Mouse (Mus musculus): ENCODE results near the gene Dph2. TPM values are rescaled to one million over a fixed set of nuclear protein-coding genes. Genes with fewer than 3 reads are reported as not detected.

Dph2 gene
- polyA plus RNA-seq, 2 experiments, result 5.1 to 6.8 TPM

DNA sequence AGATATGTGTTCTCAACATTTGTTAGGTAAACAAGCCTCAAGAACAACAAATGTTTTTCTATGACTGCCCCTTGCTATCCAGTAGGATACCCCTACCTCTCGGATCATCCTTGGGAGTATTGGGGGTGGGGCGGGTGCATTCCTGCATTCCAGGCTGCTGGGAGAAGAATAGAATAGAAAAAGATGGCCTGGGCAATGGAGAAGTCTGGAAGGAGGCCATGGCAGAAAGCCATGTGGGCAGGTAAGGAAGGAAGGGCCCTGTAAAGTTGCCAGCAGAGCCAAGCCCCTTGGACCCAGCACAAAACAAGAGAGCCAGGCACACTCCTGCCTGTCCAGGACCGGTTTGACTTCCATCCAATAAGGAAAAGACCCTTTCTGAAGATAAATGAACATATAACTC, 21.6 kb upstream of the Dph2 start:
- Histone ChIP-seq H3K4me2 (ENCODE audit: low read depth) (peak overlapping the region; percentile 93), H3K4me1 (replicated peaks; ENCODE audit: control insufficient read depth in 2 of 2, insufficient read depth in 2 of 2, low read length in 1 of 2) (peaks cover 11 to 20% of the 10 kb centered on the region in 2 experiments), H3K9me3 (ENCODE audit: control insufficient read depth, low read length) (no peaks in the 10 kb centered on the region), H3K27me3 (ENCODE audit: control insufficient read depth, insufficient read depth, low read length) (no peaks in the 10 kb centered on the region), H3K36me3 (replicated peaks; ENCODE audit: control insufficient read depth, insufficient read depth, low read depth) (peaks cover 6% of the 10 kb centered on the region; the same call in 1 of the 2 replicates), H3K4me3 (ENCODE audit: insufficient read depth in 1 of 2, low read depth in 2 of 2, low read length in 2 of 2) (peak overlapping the region; percentile 73 to 90), H3K27ac (no peak overlapping the region), H3K9ac (replicated peaks) (peak overlapping the region; percentile 91)
- TF ChIP-seq CTCF (IDR thresholded peaks at IDR 0.05; ENCODE audit: low read depth) (no peak), EP300 (IDR thresholded peaks at IDR 0.05; ENCODE audit: low read depth) (no peak)
- DNase-seq (ENCODE audit: low read depth in 3 of 3, low spot score in 3 of 3), result no peak
- no peak for ATAC-seq (ENCODE audit: insufficient read depth)
- WGBS (ENCODE audit: insufficient replicate concordance), result 64% methylated on average over 3 of the region's 3 CpGs

DNA sequence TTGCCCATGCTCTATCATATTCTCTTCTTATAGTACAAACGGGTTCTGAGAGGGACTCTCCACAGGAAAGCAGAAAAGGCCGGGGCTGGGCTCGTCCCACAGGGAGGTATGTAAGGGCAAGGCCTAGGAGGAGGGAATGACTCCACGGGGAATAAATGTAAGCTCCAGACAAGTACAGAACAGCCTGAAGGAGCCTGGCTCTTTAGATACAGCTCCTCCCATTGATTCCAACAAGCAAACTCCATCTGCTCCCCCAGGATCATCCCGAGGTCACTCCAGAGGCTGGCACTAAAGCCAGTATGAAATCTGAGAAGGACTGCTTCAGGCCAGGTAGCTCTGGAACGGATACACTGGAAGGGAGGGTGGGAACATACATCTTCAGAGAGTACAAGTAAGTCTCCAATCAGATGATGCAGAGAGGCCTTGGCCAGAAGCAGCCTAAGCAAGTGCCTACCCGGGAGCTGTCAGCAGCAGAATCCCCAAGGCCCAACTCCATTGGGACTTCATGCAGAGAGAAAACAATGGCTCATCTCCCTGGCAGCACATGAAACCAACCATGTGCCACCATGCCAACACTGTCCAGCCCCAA, 20.9 kb upstream of the Dph2 start:
- ATAC-seq (ENCODE audit: insufficient read depth) (no peak), DNase-seq (ENCODE audit: low read depth in 3 of 3, low spot score in 3 of 3) (no peak)
- WGBS (ENCODE audit: insufficient replicate concordance), result 75% methylated on average over 7 of the region's 7 CpGs
- Histone ChIP-seq H3K4me2 (ENCODE audit: low read depth) (peak overlapping the region; percentile 93), H3K9me3 (ENCODE audit: control insufficient read depth, low read length) (no peaks in the 10 kb centered on the region), H3K9ac (replicated peaks) (no peak overlapping the region), H3K4me1 (replicated peaks; ENCODE audit: control insufficient read depth in 2 of 2, insufficient read depth in 2 of 2, low read length in 1 of 2) (peaks cover 11 to 17% of the 10 kb centered on the region in 2 experiments), H3K27me3 (ENCODE audit: control insufficient read depth, insufficient read depth, low read length) (no peaks in the 10 kb centered on the region), H3K4me3 (ENCODE audit: insufficient read depth in 1 of 2, low read depth in 2 of 2, low read length in 2 of 2) (no peak overlapping the region; a peak in 1 of 4 replicates), H3K36me3 (replicated peaks; ENCODE audit: control insufficient read depth, insufficient read depth, low read depth) (peaks cover 6% of the 10 kb centered on the region; the same call in 1 of the 2 replicates), H3K27ac (no peak overlapping the region)
- no peak for TF ChIP-seq CTCF (IDR thresholded peaks at IDR 0.05; ENCODE audit: low read depth)
- no peak for TF ChIP-seq EP300 (IDR thresholded peaks at IDR 0.05; ENCODE audit: low read depth)

DNA sequence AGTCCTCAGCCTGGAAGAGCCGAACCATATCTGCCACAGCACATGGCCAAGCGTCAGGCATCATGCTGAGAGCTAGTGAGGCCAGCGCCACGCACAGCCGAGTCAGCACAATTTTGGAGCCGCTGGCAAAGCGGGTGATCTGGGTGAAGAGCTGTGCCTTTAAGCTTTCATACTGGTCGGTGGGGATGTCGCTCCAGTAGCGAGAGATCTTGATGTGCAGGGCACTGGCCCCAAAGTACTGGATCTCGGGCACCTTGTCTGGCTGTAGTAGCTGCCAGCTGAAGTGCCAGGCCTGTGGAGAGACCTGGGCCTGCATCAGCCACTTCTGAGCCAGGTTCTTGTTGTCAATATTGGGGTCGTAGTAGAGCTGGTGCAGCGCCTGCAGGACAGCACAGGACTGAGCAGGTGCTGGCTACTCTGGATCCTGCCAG, 20.3 kb upstream of the Dph2 start:
- Histone ChIP-seq H3K4me1 (replicated peaks; ENCODE audit: control insufficient read depth in 2 of 2, insufficient read depth in 2 of 2, low read length in 1 of 2) (peaks cover 11 to 12% of the 10 kb centered on the region in 2 experiments), H3K36me3 (replicated peaks; ENCODE audit: control insufficient read depth, insufficient read depth, low read depth) (peaks cover 6% of the 10 kb centered on the region; the same call in 1 of the 2 replicates), H3K9me3 (ENCODE audit: control insufficient read depth, low read length) (no peaks in the 10 kb centered on the region), H3K27me3 (ENCODE audit: control insufficient read depth, insufficient read depth, low read length) (no peaks in the 10 kb centered on the region), H3K4me2 (ENCODE audit: low read depth) (no peak overlapping the region), H3K9ac (replicated peaks) (no peak overlapping the region), H3K4me3 (ENCODE audit: insufficient read depth in 1 of 2, low read depth in 2 of 2, low read length in 2 of 2) (no peak overlapping the region), H3K27ac (no peak overlapping the region)
- DNase-seq (ENCODE audit: low read depth in 3 of 3, low spot score in 3 of 3) (no peak), ATAC-seq (ENCODE audit: insufficient read depth) (no peak)
- TF ChIP-seq CTCF (IDR thresholded peaks at IDR 0.05; ENCODE audit: low read depth) (no peak), EP300 (IDR thresholded peaks at IDR 0.05; ENCODE audit: low read depth) (no peak)
- 89% methylated on average over 13 of the region's 13 CpGs for WGBS (ENCODE audit: insufficient replicate concordance)

DNA sequence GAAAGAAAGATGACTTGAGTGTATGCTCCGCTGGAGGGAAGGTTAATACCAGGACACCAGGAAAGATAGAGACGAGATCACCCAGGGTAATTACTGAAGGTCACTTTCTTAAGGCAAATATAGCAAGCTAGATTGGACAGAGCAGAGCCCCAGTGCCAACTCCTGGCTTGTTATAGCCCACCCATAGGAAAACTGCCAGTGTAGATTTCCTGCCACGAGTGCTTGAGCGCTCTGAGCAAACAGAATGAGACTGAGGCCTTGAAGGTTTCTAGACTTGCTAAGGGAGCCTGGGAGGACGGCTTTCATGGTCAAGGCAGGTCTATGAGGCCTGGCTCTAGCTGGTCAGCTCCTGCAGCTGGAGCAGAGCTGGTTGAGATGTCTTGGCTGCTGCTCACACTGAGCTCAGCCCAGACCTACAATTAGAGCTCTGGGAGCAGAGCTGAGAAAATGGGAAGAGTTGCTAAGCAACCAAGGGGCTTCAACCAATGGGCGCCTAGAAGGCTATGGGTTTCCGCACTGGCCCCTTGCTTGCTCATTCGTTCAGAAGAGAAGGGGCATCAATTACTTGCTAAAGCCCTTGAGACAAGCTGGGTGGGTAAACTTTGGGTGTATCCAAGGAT, 17.1 kb upstream of the Dph2 start:
- Histone ChIP-seq H3K27ac (no peak overlapping the region), H3K4me1 (replicated peaks; ENCODE audit: control insufficient read depth in 2 of 2, insufficient read depth in 2 of 2, low read length in 1 of 2) (peaks cover 3 to 4% of the 10 kb centered on the region in 2 experiments; a peak in 3 of 4 replicates), H3K9ac (replicated peaks) (no peak overlapping the region), H3K9me3 (ENCODE audit: control insufficient read depth, low read length) (no peaks in the 10 kb centered on the region), H3K36me3 (replicated peaks; ENCODE audit: control insufficient read depth, insufficient read depth, low read depth) (peaks cover 6% of the 10 kb centered on the region; the same call in 1 of the 2 replicates), H3K4me3 (ENCODE audit: insufficient read depth in 1 of 2, low read depth in 2 of 2, low read length in 2 of 2) (no peak overlapping the region), H3K4me2 (ENCODE audit: low read depth) (no peak overlapping the region), H3K27me3 (ENCODE audit: control insufficient read depth, insufficient read depth, low read length) (no peaks in the 10 kb centered on the region)
- TF ChIP-seq EP300 (IDR thresholded peaks at IDR 0.05; ENCODE audit: low read depth) (no peak), CTCF (IDR thresholded peaks at IDR 0.05; ENCODE audit: low read depth) (no peak)
- 81% methylated on average over 8 of the region's 8 CpGs for WGBS (ENCODE audit: insufficient replicate concordance)
- DNase-seq (ENCODE audit: low read depth in 3 of 3, low spot score in 3 of 3), result no peak
- no peak for ATAC-seq (ENCODE audit: insufficient read depth)

DNA sequence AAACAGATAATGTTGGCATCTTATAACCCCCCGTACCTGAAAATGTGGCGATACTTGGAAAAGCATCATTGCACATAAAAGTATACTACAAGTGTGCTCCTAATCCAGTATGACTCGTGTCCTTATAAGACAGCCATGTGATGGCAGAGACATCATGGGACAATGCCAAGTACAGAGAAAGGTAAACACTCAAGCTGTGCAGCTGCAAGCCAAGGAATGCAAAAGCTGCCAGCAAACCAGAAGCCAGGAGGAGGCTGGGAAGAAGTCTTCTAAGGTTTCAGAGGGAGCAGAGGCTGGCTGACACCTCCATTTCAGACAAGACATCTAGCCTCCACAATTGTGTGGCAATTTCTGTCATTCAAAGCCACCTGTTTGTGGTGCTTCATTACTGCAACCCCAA, 14.4 kb upstream of the Dph2 start:
- DNase-seq (ENCODE audit: low read depth in 3 of 3, low spot score in 3 of 3) (no peak), ATAC-seq (ENCODE audit: insufficient read depth) (no peak)
- Histone ChIP-seq H3K4me2 (ENCODE audit: low read depth) (no peak overlapping the region), H3K4me3 (ENCODE audit: insufficient read depth in 1 of 2, low read depth in 2 of 2, low read length in 2 of 2) (no peak overlapping the region), H3K4me1 (replicated peaks; ENCODE audit: control insufficient read depth in 2 of 2, insufficient read depth in 2 of 2, low read length in 1 of 2) (no peaks in the 10 kb centered on the region), H3K27me3 (ENCODE audit: control insufficient read depth, insufficient read depth, low read length) (no peaks in the 10 kb centered on the region), H3K36me3 (replicated peaks; ENCODE audit: control insufficient read depth, insufficient read depth, low read depth) (peaks cover 5% of the 10 kb centered on the region; the same call in 1 of the 2 replicates), H3K9ac (replicated peaks) (no peak overlapping the region), H3K27ac (no peak overlapping the region), H3K9me3 (ENCODE audit: control insufficient read depth, low read length) (no peaks in the 10 kb centered on the region)
- 86% methylated on average over 3 of the region's 3 CpGs for WGBS (ENCODE audit: insufficient replicate concordance)
- TF ChIP-seq CTCF (IDR thresholded peaks at IDR 0.05; ENCODE audit: low read depth), result no peak
